Mouse (Mus musculus) thymus, adult 18-20 months (tissue): ENCODE measurements at regions not wholly inside any gene's neighbourhood (a gene's known extent, or its start where the extent isn't known, plus 50 kb on each side); places are given as distances from the start of the nearest gene placed in this dataset.

ENCODE experiments used
- DNase-seq, 2 experiments: peaks; one replicate each; pipeline ENCODE4 v3.0.0; 2022; ENCODE audit warnings: mixed read lengths in 2 of 2

GRCm38 (mm10) chr10:37694041-37694690 lies 555.4 kb upstream of the Marcks start:
- no peak for DNase-seq

- no peak for DNase-seq
These were observed 554.1 kb upstream of the Marcks start for GRCm38 (mm10) chr10:37692851-37693250.

GRCm38 (mm10) chr10:37691939-37692338 lies 553.2 kb upstream of the Marcks start:
- DNase-seq = no peak

- no peak for DNase-seq
These were observed 544.4 kb upstream of the Marcks start for GRCm38 (mm10) chr10:37683101-37683500.

- DNase-seq = no peak
These were observed 541.9 kb upstream of the Marcks start for GRCm38 (mm10) chr10:37680601-37681000.

- DNase-seq = no peak
These were observed 539.1 kb upstream of the Marcks start for GRCm38 (mm10) chr10:37677826-37678225.

- no peak for DNase-seq
These were observed 530.1 kb upstream of the Marcks start for GRCm38 (mm10) chr10:37668827-37669226.

- no peak for DNase-seq
These were observed 528.5 kb upstream of the Marcks start for GRCm38 (mm10) chr10:37667031-37667745.

GRCm38 (mm10) chr10:37666535-37666934 lies 527.8 kb upstream of the Marcks start:
- no peak for DNase-seq

- DNase-seq = no peak
These were observed 498.4 kb upstream of the Marcks start for GRCm38 (mm10) chr10:37637001-37637562.

GRCm38 (mm10) chr10:37636421-37636820 lies 497.7 kb upstream of the Marcks start:
- DNase-seq = no peak

- DNase-seq = no peak
These were observed 491.7 kb upstream of the Marcks start for GRCm38 (mm10) chr10:37630403-37630802.

GRCm38 (mm10) chr10:37627900-37628299 lies 489.2 kb upstream of the Marcks start:
- DNase-seq = no peak

- DNase-seq = peak in 1 of 2 experiments; percentile 21
These were observed 488.1 kb upstream of the Marcks start for GRCm38 (mm10) chr10:37626758-37627201.

GRCm38 (mm10) chr10:37625972-37626757 lies 487.4 kb upstream of the Marcks start:
- peak; percentile 8 to 51 for DNase-seq

GRCm38 (mm10) chr10:37623041-37623440 lies 484.3 kb upstream of the Marcks start:
- no peak for DNase-seq

- no peak for DNase-seq
These were observed 479.9 kb upstream of the Marcks start for GRCm38 (mm10) chr10:37618606-37619005.

- DNase-seq = no peak
These were observed 479.1 kb upstream of the Marcks start for GRCm38 (mm10) chr10:37617708-37618300.

GRCm38 (mm10) chr10:37615926-37616691 lies 477.4 kb upstream of the Marcks start:
- no peak for DNase-seq

- DNase-seq = no peak
These were observed 475.2 kb upstream of the Marcks start for GRCm38 (mm10) chr10:37613936-37614335.

- no peak for DNase-seq
These were observed 464.8 kb upstream of the Marcks start for GRCm38 (mm10) chr10:37603529-37603928.

- no peak for DNase-seq
These were observed 464.2 kb upstream of the Marcks start for GRCm38 (mm10) chr10:37602936-37603335.
